Mouse (Mus musculus): ENCODE measurements around the gene Vapb. TPM values are rescaled to one million over a fixed set of nuclear protein-coding genes. Genes with fewer than 3 reads are reported as not detected.

The Vapb gene
- total and polyA plus RNA-seq, 2 experiments from 2014 or later = 15.8 to 34.1 TPM

- Histone ChIP-seq H3K4me3 (ENCODE audit: low read length) (no peak overlapping the region), H3K9ac (replicated peaks; ENCODE audit: low read length) (no peak overlapping the region), H3K36me3 (ENCODE audit: insufficient read depth, low read length) (peaks cover 3% of the 10 kb centered on the region; the same call in 1 of the 2 replicates), H3K27me3 (ENCODE audit: insufficient read depth, low read length) (no peaks in the 10 kb centered on the region), H3K9me3 (ENCODE audit: low read length) (no peaks in the 10 kb centered on the region), H3K4me1 (ENCODE audit: insufficient read depth, low read length) (peaks cover 5% of the 10 kb centered on the region), H3K27ac (no peak overlapping the region), H3K4me2 (ENCODE audit: low read depth, low read length) (no peak overlapping the region)
- WGBS = 85% methylated on average over 6 of the region's 6 CpGs
- no peak for TF ChIP-seq CTCF (IDR thresholded peaks at IDR 0.05; ENCODE audit: low read depth)
- DNase-seq (ENCODE audit: low spot score) (no peak), ATAC-seq (no peak)
Observed at GRCm38 (mm10) chr2:173784884-173785283, 47.6 kb downstream of the Vapb start.

DNA sequence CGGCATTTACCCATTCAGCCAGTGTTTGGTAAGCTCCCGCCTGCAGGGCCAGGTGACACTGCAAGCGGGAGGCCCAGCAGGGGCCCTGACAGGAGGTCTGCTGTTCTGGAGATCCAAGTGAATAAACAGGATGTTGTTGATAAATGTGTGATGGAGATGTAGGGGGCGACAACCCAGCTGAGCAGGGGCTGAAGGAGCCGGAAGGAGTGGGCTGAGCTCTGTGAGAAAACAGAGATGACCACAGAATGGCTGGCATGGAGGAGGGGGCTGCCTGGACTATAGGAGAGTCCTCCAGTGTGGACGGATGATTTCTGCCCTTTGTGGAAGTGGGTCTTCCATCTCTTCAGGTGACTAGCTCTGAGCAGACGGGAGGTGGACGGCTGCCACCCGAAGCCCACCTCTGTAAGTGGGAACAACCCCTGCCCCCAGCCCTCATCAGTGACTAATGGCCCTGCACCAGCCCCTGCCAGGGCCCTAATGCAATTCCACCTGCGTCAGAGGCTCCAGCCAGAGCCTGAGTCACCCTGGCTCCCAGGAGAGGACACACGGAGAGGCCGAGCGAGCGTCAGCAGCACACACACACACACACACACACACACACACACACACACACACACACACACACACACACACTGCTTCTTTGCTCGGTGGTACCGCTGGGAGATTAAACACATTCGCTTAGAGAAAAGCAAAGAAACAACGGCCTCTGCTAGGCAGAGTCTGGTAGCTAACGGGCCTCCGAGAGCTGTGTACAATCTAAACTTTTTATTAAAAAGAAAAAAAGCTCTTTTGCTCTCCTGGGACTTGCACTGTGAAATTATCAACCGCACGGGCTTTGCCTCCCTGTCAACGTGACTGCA, 52.9 kb downstream of the Vapb start:
- peak overlapping the region; percentile 46 for H3K27ac ChIP-seq

DNA sequence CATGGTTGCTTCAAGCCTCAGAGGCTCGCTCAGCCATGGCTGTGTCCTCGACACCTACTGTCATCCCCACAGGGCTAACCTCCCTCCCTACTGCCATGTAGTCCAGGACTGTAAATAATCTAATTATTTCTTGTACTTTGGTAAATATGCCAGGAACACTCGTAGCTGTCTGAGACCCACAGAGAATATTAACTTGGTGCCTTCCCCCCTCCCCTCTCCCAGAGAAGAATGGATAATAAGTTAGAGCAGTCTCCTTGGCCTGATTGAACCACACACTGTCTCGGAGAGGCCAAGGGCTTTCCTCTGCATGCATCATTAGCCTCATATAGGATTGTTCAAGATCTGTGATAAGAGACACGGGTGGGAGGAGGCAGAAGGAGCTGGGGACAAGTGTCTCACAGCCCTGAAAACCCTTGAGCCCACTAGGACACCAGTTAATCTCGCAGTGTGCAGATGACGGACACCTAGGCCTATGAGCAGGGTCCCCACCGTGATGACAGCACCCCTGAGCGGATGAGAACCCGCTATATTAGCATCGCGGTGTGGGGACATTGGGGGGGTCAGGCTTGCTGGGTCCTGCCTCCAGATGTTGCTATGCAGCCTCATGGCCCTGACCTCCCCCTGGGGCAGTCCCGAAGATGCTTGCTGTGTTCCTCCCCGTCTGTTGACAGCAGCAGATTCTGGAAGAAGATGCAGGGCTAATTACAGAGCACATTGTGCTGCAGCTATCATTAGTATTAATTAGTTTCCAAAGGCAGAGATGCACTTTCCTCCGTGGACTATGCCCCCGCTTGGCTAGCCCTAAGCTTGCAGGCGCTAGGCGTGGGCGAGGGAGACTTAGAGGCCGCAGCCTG, 54.8 kb downstream of the Vapb start:
- peaks cover 30% of the 10 kb centered on the region for H3K4me1 ChIP-seq (ENCODE audit: insufficient read depth, low read length)
- DNase-seq (ENCODE audit: low spot score) = no peak

More for the DNA sequence above, 52.9 kb downstream of the Vapb start:
- Histone ChIP-seq H3K4me1 (ENCODE audit: insufficient read depth, low read length) (peaks cover 30% of the 10 kb centered on the region), H3K4me2 (ENCODE audit: low read depth, low read length) (peak overlapping the region; percentile 19), H3K9ac (replicated peaks; ENCODE audit: low read length) (no peak overlapping the region), H3K9me3 (ENCODE audit: low read length) (no peaks in the 10 kb centered on the region), H3K27me3 (ENCODE audit: insufficient read depth, low read length) (no peaks in the 10 kb centered on the region), H3K4me3 (ENCODE audit: low read length) (no peak overlapping the region), H3K36me3 (ENCODE audit: insufficient read depth, low read length) (no peaks in the 10 kb centered on the region)
- TF ChIP-seq CTCF (IDR thresholded peaks at IDR 0.05; ENCODE audit: low read depth) = peak; percentile 48
- peak; percentile 81 for ATAC-seq
- 9% methylated on average over 23 of the region's 23 CpGs for WGBS
- DNase-seq (ENCODE audit: low spot score) = peak; percentile 67

GRCm38 (mm10) chr2:173794018-173794417, 56.7 kb downstream of the Vapb start:
- Histone ChIP-seq H3K36me3 (ENCODE audit: insufficient read depth, low read length) (no peaks in the 10 kb centered on the region), H3K4me3 (ENCODE audit: low read length) (no peak overlapping the region), H3K27ac (no peak overlapping the region), H3K4me1 (ENCODE audit: insufficient read depth, low read length) (peaks cover 30% of the 10 kb centered on the region), H3K9me3 (ENCODE audit: low read length) (no peaks in the 10 kb centered on the region), H3K9ac (replicated peaks; ENCODE audit: low read length) (no peak overlapping the region), H3K4me2 (ENCODE audit: low read depth, low read length) (no peak overlapping the region), H3K27me3 (ENCODE audit: insufficient read depth, low read length) (no peaks in the 10 kb centered on the region)
- DNase-seq (ENCODE audit: low spot score) (no peak), ATAC-seq (no peak)
- no peak for TF ChIP-seq CTCF (IDR thresholded peaks at IDR 0.05; ENCODE audit: low read depth)
- WGBS = 97% methylated on average over 12 of the region's 12 CpGs

More for the DNA sequence above, 54.8 kb downstream of the Vapb start:
- TF ChIP-seq CTCF (IDR thresholded peaks at IDR 0.05; ENCODE audit: low read depth) = no peak
- Histone ChIP-seq H3K4me3 (ENCODE audit: low read length) (no peak overlapping the region), H3K9me3 (ENCODE audit: low read length) (no peaks in the 10 kb centered on the region), H3K9ac (replicated peaks; ENCODE audit: low read length) (no peak overlapping the region), H3K27ac (no peak overlapping the region), H3K36me3 (ENCODE audit: insufficient read depth, low read length) (no peaks in the 10 kb centered on the region), H3K27me3 (ENCODE audit: insufficient read depth, low read length) (no peaks in the 10 kb centered on the region), H3K4me2 (ENCODE audit: low read depth, low read length) (no peak overlapping the region)
- ATAC-seq = no peak
- 44% methylated on average over 20 of the region's 20 CpGs for WGBS

- no peak overlapping the region for H3K4me2 ChIP-seq (ENCODE audit: low read depth, low read length)
- no peak overlapping the region for H3K9ac ChIP-seq (replicated peaks; ENCODE audit: low read length)
- no peak for TF ChIP-seq CTCF (IDR thresholded peaks at IDR 0.05; ENCODE audit: low read depth)
- H3K27ac ChIP-seq = no peak overlapping the region
- H3K9me3 ChIP-seq (ENCODE audit: low read length) = no peaks in the 10 kb centered on the region
- peaks cover 26% of the 10 kb centered on the region for H3K4me1 ChIP-seq (ENCODE audit: insufficient read depth, low read length)
- WGBS = 86% methylated on average over 21 of the region's 21 CpGs
- no peaks in the 10 kb centered on the region for H3K36me3 ChIP-seq (ENCODE audit: insufficient read depth, low read length)
- no peaks in the 10 kb centered on the region for H3K27me3 ChIP-seq (ENCODE audit: insufficient read depth, low read length)
- DNase-seq (ENCODE audit: low spot score) = no peak
- ATAC-seq = no peak
- H3K4me3 ChIP-seq (ENCODE audit: low read length) = no peak overlapping the region
Observed at GRCm38 (mm10) chr2:173794531-173795510, 57.5 kb downstream of the Vapb start.
